Mouse (Mus musculus): ENCODE measurements around the gene Hcls1. TPM values are rescaled to one million over a fixed set of nuclear protein-coding genes. Genes with fewer than 3 reads are reported as not detected.

Gene Hcls1
- 3.2 TPM for polyA plus RNA-seq (2014; fragmentation: Illumina TruSeq; extraction: RNeasy Lipid Tissue Mini Kit (QIAGEN cat#74804); ENCODE audit: low read depth, low replicate concordance)

DNA sequence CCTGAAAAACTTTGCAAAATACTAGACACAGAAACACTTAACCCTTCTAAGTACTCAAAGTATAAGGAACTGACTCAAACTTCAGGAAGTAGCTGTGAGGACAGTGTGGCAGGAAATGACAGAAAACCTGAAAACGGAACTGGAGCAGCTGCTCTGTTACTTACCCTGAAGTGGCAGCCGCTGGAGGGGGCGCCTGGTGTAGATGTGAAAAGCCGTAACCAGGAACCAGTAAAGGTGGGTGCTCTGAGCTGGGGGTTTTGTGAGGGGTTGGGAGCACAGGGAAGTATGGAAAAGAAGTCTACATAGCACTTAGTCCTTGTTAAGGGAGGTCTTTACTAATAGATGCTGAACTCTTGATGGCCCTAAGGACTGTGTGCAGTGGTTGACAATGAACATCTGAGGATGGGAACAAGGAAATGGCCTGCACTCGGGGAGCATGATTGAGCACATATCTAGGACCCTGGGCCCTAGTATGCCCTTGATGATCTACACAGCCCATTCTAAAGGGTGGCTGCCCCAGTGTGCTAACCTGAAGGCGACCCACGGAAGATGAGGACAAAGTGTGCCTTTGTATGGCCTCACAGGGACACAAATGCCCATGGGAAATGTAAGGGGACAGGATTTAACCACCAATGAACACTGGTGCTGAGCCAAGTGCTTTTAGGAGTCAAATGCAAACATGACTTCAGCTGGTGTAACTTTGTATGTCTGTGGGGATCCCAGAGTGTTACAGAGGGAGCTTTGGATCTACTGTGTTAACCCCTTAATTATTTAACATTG, at the start of gene Hcls1:
Gene Hcls1, plus strand, starts transcription at position 143 of the 780 bp plus-strand sequence.

DNA sequence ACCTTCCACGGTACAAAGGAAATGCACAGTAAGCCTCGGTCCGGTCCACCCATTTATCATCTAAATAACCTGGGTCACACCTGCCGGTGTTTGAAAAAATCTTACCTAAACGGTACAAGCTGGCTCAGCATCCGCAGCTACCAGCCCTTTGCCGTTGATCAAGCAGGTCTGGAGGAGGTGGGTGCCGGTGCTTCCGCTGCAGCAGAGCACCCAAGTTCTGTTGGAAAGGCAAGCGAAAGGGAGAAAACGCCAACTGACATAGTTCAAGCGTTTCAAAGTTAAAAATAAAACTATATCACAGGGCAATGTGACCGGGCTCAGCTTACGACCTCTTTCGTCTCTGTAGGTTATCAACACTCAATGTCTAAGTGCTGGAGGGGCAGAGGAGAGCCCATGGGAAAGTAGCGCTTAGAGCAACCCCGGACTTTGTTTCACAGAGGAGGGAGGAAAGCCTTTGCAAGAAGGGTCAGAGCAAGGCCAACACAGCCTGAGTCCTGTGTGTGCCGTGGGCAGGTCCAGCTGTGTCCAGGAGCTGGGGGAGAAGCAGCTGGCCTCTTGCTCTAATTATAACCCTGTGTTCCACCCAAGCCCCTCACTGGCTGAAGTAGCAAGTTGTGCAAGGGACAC, 55.3 kb downstream of the Hcls1 start, which contains the start of gene Fbxo40:
Gene Fbxo40, minus strand, starts transcription at position 469 of the 627 bp plus-strand sequence.

DNA sequence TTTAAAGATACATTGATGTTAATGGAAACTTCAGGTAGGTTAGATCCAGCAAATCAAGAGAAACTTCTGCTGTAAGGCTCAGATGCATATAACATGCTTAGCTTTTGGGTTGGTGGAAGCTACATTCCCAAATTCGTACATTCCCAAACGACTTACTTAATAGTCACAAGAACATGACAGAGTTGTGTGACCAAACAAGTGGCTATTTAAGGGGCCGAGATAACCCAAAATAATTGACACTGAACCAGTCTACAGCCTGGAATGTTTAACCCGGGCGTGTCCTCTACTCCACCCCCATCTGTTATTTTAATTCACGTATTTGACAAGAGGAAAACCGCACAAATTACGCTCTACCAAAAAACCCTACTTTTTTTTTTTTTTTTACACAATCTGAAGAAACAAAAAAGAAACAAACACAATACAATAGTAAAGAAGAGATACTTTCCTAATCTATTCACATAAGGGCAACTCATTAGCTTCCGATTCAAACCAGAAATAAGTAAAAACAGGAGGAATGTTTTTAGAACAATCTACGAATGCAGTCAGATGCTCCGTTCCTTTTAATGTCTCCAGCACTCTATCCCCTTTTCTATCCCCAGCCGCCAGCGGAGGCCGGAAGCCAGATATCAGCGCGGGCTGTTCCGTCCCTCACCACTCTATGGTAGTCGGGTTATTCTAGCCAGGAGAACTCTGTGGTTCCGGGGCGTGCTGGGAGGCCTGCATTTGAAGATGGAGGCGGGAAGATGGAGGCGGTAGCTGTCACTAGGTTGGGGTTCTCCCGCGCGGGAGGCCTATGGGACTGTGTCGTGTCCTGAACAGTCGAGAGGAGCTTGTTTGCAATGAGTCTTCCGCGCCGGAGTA, 76.5 kb downstream of the Hcls1 start, which contains the start of gene Polq:
Gene Polq, plus strand, starts transcription at position 726 of the 861 bp plus-strand sequence.

Other genes with a start within 250 kb of the Hcls1 start
- 122 TPM for gene Ildr1, start 241.0 kb upstream of the Hcls1 start, polyA plus RNA-seq (2014; fragmentation: Illumina TruSeq; extraction: RNeasy Lipid Tissue Mini Kit (QIAGEN cat#74804); ENCODE audit: low read depth, low replicate concordance)
- gene Slc15a2, start 150.0 kb upstream of the Hcls1 start, polyA plus RNA-seq (2014; fragmentation: Illumina TruSeq; extraction: RNeasy Lipid Tissue Mini Kit (QIAGEN cat#74804); ENCODE audit: low read depth, low replicate concordance): 92.6 TPM
- gene Iqcb1, start 106.6 kb upstream of the Hcls1 start, polyA plus RNA-seq (2014; fragmentation: Illumina TruSeq; extraction: RNeasy Lipid Tissue Mini Kit (QIAGEN cat#74804); ENCODE audit: low read depth, low replicate concordance): 22.6 TPM
- 4.8 TPM for gene Eaf2, start 60.0 kb upstream of the Hcls1 start, polyA plus RNA-seq (2014; fragmentation: Illumina TruSeq; extraction: RNeasy Lipid Tissue Mini Kit (QIAGEN cat#74804); ENCODE audit: low read depth, low replicate concordance)
- gene Golgb1, start 59.8 kb upstream of the Hcls1 start, polyA plus RNA-seq (2014; fragmentation: Illumina TruSeq; extraction: RNeasy Lipid Tissue Mini Kit (QIAGEN cat#74804); ENCODE audit: low read depth, low replicate concordance): 65.4 TPM
- gene Fbxo40, start 55.5 kb downstream of the Hcls1 start, polyA plus RNA-seq (2014; fragmentation: Illumina TruSeq; extraction: RNeasy Lipid Tissue Mini Kit (QIAGEN cat#74804); ENCODE audit: low read depth, low replicate concordance): not detected
- 2.6 TPM for gene Polq, start 76.8 kb downstream of the Hcls1 start, polyA plus RNA-seq (2014; fragmentation: Illumina TruSeq; extraction: RNeasy Lipid Tissue Mini Kit (QIAGEN cat#74804); ENCODE audit: low read depth, low replicate concordance)

All from sigmoid colon, adult 10 weeks (tissue).